Mouse (Mus musculus): ENCODE measurements at regions not wholly inside any gene's neighbourhood (a gene's known extent, or its start where the extent isn't known, plus 50 kb on each side); places are given as distances from the start of the nearest gene placed in this dataset.
"Not testable (repeated sequence)": the region's sequence is repeated elsewhere in the genome, so short reads cannot be mapped to it uniquely, and the experiment has no call there.

DNA sequence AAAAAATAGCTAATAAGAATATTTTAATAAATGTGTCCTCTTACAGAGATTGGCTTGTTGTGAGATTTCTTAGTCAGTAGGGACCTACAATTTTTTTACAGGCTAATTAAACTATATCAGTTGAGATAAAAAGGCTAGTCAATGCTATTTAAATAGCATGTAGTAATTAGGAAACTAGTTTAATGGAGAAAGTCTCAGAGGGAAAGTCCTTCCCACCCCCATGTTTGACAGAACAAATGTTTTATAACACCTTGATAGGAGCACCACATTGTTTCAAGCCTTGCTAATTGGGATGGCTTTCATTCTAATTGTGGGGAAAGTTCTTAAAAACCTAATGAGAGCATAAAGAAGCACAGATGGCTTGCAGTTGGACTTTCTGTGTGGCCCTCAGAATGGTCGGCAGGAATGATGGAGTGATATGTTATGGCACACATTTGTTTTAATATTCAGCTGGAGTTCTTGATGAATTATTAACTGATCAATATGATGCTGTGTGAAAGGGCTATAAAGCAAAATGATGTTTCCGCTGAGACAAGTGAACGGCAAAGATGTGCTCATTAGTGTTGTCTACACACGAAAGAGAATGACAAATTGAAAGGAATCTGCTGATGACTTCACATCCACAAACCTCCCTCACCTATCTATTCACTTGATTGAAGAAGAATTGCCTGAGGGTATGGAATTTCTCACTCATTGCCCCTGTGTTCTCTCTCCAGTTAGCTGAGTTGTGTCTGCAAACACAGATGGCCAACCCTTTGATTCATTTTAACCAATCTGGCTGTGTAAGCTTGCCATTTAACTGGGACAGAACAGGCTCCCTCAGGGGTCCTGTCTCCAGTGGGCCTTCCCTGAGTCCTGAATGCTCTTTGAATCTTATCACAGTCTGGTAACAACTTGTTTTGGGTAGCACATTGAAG lies 111.5 kb upstream of the Arhgap20 start:
- intact Hi-C loops (cut with DNase I), result no loop called here

DNA sequence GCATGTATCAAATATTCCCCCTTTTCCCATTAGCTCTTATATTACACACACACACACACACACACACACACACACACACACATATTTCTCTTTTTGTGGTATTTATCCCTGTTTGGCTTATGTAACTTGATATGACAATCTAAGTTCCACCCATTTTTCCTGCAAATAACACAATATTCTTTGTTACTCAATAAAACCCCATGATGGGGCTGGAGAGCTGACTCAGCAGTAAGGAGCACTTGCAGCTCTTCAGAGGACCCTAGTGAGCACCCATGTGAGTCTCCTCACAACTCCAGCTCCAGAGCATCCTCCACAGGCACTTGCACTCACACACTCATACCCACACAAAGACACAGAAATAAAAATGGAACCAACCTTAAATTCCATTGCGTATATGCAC lies 110.5 kb upstream of the Arhgap20 start:
- no peak for DNase-seq (ENCODE audit: low spot score in 2 of 2)
- intact Hi-C loops (cut with DNase I), result no loop called here

More for the DNA sequence above, 111.5 kb upstream of the Arhgap20 start:
- DNase-seq (ENCODE audit: low spot score in 2 of 2), result no peak

DNA sequence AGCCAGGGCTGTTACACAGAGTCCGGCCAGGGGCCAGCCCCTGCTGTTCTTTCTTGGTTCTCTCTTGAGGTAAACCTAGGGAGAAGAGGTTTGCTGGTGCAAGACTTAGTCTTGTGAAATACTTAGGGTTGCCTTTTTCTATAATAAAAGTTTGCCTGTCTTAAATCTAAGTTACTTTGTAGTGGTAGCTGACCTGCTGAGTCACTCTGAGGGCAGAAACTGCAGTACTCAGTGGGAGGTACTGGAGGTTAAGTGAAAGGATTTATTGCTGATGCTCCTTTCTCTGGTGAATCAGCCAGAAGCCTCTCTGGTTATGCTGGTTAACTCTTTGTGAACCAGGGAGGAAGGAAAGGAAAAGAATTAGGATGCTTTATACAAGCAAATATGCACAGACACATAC lies 107.3 kb upstream of the Arhgap20 start:
- intact Hi-C loops (cut with DNase I), result no loop called here
- DNase-seq (ENCODE audit: low spot score in 2 of 2), result no peak

DNA sequence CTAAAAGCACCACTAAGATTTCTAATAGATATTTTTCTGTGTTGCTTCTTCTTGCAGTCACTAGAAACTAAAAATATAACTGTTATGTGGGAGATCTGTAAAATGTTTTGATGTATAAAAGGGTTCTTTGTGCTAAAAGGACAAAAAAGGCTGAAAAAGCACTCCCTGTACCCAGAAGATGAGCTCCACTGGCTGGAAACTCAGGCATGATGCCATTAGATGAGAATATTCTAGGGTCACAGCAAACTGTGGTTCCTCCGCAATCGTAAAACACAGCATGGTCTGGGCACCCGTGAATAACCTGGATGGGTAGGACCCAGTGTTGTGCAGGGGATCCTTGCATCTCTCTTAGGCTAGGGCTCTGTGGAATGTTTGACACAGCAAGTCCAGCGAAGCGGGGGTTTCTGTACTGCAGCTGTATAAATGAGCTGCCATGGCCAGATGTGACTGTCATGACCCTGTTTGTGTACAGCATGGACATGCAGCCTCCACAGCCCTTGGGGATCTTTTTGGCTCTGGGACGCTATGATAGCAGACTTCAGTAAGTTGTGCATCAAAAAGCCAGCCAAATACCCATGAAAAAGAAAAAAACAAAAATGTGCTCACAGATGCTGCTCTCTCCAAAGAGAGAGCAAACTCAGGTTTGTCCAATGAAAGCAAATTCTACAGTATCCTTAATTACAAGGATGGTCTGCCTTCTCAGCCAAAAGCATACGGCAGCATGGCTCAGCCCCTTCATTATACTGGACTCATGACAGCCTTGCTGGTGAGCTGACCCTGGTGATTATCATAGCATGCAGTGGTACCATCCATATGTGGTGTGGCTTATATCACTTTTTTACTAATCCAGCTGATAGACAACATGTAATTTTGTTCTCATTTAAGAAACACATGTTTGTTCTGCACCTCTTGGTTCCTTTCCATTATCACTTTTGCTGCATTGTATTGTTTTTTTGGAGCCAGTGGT lies 103.9 kb upstream of the Arhgap20 start:
- intact Hi-C loops (cut with DNase I), result no loop called here
- DNase-seq (ENCODE audit: low spot score in 2 of 2), result peak; percentile 20 to 53

DNA sequence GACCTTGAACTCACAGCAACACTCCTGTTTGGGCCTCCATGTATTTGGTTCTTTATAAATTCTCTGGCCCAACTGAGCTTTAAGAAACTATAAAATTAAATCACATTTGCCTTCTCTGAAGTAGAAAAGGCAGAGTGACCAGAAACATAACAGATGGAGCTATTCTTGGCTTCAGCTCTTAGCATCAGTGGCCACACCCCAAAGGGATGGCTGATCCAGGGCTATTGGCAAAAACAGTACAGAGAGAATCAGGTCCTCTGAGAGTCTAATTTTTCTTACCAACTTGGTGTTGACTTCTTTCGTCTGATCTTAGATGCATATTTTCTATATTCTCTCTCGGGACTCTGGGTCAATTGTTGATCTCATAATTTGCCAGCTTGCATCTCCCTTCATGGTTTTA lies 103.2 kb upstream of the Arhgap20 start:
- intact Hi-C loops (cut with DNase I), result no loop called here
- no peak for DNase-seq (ENCODE audit: low spot score in 2 of 2)

DNA sequence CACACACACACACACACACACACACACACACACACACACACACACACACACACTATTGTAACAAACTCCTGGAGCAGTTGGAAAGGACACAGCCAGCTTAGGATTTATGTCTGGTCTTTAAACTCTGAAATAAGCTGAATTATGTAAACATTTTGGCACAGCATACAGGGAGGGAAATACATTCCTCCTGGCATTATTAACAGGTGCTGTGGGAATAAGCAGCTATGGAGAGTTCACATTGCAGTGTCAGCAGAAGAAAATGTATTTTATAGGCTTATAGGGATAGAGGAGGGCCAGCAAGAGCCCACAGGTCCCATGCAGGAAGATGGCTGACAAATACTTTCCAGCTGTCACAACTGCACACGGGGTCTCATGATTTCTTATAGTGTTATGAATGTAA lies 100.8 kb upstream of the Arhgap20 start:
- intact Hi-C loops (cut with DNase I), result no loop called here
- DNase-seq (ENCODE audit: low spot score in 2 of 2), result no peak

DNA sequence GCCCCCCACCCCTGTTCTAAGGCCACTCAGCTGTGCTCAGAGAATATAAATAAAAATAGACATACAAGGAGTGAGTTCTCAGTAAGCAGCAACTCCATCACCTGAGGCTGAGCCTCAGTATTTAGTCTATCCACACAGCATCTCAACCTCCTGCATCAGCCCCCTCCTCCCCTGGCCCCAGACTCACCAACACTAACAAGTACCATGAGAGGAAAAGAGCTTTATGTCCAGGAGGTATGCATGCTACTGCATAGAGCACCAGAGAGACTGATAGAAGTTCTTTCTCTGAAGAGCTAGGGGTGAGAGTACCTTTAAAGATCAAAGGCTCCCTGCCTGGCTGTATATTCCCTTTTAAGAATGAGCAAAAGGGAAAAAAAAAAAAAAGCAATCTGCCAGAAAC lies 100.3 kb upstream of the Arhgap20 start:
- DNase-seq (ENCODE audit: low spot score in 2 of 2), result no peak
- intact Hi-C loops (cut with DNase I), result no loop called here

DNA sequence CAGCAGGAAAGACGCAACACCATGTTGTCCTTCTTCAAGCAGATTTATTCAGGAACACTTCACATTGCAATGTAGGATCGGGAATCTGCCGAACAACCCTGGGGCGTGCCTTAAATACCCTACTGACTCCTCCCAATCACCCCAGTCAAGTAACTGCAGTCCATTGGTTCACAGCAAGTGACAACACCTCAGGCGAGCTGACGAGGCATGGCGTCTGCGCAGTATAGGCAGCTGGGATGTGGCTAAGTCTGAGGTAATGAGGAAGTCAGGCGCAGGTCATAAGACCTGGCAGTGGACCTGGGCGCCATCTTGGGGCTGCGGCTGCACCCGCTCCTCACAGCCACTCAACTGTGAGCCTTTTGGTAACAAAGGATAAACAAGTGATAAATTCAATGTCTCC lies 96.2 kb upstream of the Arhgap20 start:
- intact Hi-C loops (cut with DNase I); DNase-seq (ENCODE audit: low spot score in 2 of 2): not testable (repeated sequence)

DNA sequence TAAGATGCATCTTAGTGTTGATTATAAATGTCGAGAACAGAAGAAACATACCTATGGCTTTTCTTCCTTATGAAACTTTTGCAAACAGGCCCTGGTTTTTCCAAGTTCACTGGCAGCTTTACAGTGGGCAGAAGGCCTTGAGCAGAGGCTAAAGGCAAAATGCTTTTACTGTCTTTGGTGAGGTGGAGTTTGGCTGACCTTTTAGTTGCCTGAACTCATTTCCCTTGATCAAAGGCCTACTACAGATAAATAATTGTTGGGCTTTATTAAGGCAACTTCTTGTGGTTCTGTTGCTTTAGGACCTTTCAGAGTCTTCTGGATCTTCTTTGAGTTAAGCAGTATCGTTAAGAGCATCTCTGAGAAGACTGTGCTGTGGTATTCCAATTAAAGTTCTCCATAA lies 94.6 kb upstream of the Arhgap20 start:
- DNase-seq (ENCODE audit: low spot score in 2 of 2), result no peak
- intact Hi-C loops (cut with DNase I), result no loop called here

DNA sequence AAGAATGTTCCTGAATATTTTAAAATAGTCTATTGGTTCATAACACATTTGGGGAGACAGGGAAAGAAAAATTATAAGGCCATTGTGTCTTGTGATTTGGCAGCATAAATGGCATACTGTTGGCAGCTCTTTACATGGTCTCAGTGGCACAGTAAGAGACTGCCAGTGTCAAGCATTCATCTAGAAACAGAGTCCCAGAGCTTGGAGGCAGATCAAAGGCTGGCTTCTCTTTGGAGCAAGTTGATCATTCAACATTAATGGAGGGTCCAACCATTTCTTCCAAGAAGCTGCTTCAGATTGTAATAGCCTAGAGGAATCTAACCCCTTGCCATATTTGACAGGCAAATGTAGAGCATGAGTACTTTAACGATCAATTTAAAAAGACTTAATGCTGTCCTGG lies 78.6 kb upstream of the Arhgap20 start:
- intact Hi-C loops (cut with DNase I), result no loop called here
- DNase-seq (ENCODE audit: low spot score in 2 of 2), result peak in 1 of 2 experiments; percentile 5

DNA sequence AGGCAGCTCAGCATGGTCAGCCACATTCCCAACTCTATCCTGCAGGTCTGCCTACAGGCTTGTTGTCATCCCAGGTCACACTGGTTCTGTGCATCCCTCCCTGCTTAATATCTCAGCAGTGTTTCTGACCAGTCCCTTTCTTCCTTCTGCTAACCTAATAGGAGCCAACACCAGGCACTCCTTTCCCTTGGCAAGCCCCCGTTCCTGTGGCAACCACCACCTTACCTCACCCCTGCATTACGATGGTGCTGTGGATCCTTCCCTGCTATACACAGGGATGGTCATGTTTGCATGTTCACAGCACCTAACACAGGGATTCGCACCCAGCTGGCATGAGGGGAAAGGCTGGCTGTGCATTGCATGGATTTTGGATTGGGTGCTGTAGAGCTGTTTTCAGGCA lies 50.8 kb upstream of the Arhgap20 start:
- intact Hi-C loops (cut with DNase I), result no loop called here

More for the DNA sequence above, 50.8 kb upstream of the Arhgap20 start:
- DNase-seq (ENCODE audit: low spot score in 2 of 2), result no peak

All from left cerebral cortex, postnatal 25 days (tissue).